Mouse (Mus musculus) layer of hippocampus, postnatal 25 days (tissue): ENCODE measurements around the gene Lrrc61. TPM values are rescaled to one million over a fixed set of nuclear protein-coding genes. Genes with fewer than 3 reads are reported as not detected.
A peak's percentile ranks its signal among the peaks of the same experiment; 100 is the strongest.

Experiments
- DNase-seq, 2 experiments: peaks; one replicate each; pipeline ENCODE4 v3.0.0; 2022; ENCODE audit warnings: mixed read lengths in 2 of 2, low spot score in 1 of 2; ENCODE audit errors: extremely low spot score in 1 of 2
- total RNA-seq, 2 experiments: library from RNA; stranded (reverse); gene quantifications; 2 replicates each; pipeline ENCODE4 v1.2.3; 2021

Gene Lrrc61
- total RNA-seq, 2 experiments from 2014 or later: 34.8 to 39.0 TPM

GRCm38 (mm10) chr6:48546271-48546670 lies 8.3 kb upstream of the Lrrc61 start:
- peak in 1 of 2 experiments; percentile 54 for DNase-seq

GRCm38 (mm10) chr6:48546858-48547257 lies 7.7 kb upstream of the Lrrc61 start:
- no peak for DNase-seq

GRCm38 (mm10) chr6:48548314-48548713 lies 6.3 kb upstream of the Lrrc61 start:
- no peak for DNase-seq

GRCm38 (mm10) chr6:48552918-48553317 lies 1.7 kb upstream of the Lrrc61 start:
- DNase-seq: no peak

GRCm38 (mm10) chr6:48553819-48554218 lies 777 bp upstream of the Lrrc61 start:
- DNase-seq: no peak

- DNase-seq: peak in 1 of 2 experiments; percentile 26
These were observed 701 bp downstream of the Lrrc61 start for GRCm38 (mm10) chr6:48555104-48555890.

GRCm38 (mm10) chr6:48555956-48556355 lies 1.4 kb downstream of the Lrrc61 start:
- no peak for DNase-seq

GRCm38 (mm10) chr6:48565693-48566310 lies 11.2 kb downstream of the Lrrc61 start:
- DNase-seq: no peak

GRCm38 (mm10) chr6:48566312-48566711 lies 11.7 kb downstream of the Lrrc61 start:
- no peak for DNase-seq

GRCm38 (mm10) chr6:48568036-48568984 lies 13.7 kb downstream of the Lrrc61 start:
- no peak for DNase-seq

- DNase-seq: no peak
These were observed 14.6 kb downstream of the Lrrc61 start for GRCm38 (mm10) chr6:48569065-48569807.

GRCm38 (mm10) chr6:48572014-48572413 lies 17.4 kb downstream of the Lrrc61 start:
- no peak for DNase-seq

GRCm38 (mm10) chr6:48572572-48573061 lies 18.0 kb downstream of the Lrrc61 start, which contains the start of gene Rarres2:
Gene Rarres2, minus strand, starts transcription at chr6:48572789.
- no peak for DNase-seq

GRCm38 (mm10) chr6:48573280-48573679 lies 18.7 kb downstream of the Lrrc61 start:
- DNase-seq: no peak

GRCm38 (mm10) chr6:48573981-48574380 lies 19.4 kb downstream of the Lrrc61 start:
- no peak for DNase-seq

- DNase-seq: no peak
These were observed 24.1 kb downstream of the Lrrc61 start for GRCm38 (mm10) chr6:48578736-48579135.

- DNase-seq: no peak
These were observed 24.6 kb downstream of the Lrrc61 start for GRCm38 (mm10) chr6:48579215-48579648.

- DNase-seq: no peak
These were observed 26.7 kb downstream of the Lrrc61 start for GRCm38 (mm10) chr6:48581257-48581656.

- peak in 1 of 2 experiments; percentile 43 for DNase-seq
These were observed 27.4 kb downstream of the Lrrc61 start for GRCm38 (mm10) chr6:48582037-48582436.
